Mouse (Mus musculus) intestine, postnatal 0 days (tissue): Measurements from ENCODE around the gene Csrp2. TPM values are rescaled to one million over a fixed set of nuclear protein-coding genes. Genes with fewer than 3 reads are reported as not detected.

ENCODE experiments used
- ATAC-seq: fragments of 200-750 bp; cut with Nextera tagmentation; 2 replicates; pipeline ENCODE4 v1.8.0; 2017; ENCODE audit warnings: mild to moderate bottlenecking, moderate TSS enrichment, moderate library complexity
- H3K27ac ChIP-seq: fragments of 300-500 bp; sonication (generic); 2 replicates; pipeline ENCODE4 v1.5.1; 2014; ENCODE audit warnings: mild to moderate bottlenecking, low read depth, low read length, moderate library complexity
- H3K27me3 ChIP-seq: fragments of 300-500 bp; sonication (generic); replicated peaks from 2 replicates; pipeline ENCODE4 v1.6.1; 2014; ENCODE audit warnings: low read length, mixed read lengths; ENCODE audit not compliant: control insufficient read depth, insufficient read depth
- H3K36me3 ChIP-seq: fragments of 300-500 bp; sonication (generic); 2 replicates; pipeline ENCODE4 v1.6.1; 2014; ENCODE audit warnings: mild to moderate bottlenecking, moderate library complexity; ENCODE audit not compliant: control insufficient read depth, insufficient read depth
- H3K4me1 ChIP-seq: fragments of 300-500 bp; sonication (generic); replicated peaks from 2 replicates; pipeline ENCODE4 v1.6.1; 2014; ENCODE audit warnings: antibody characterized with exemption, low read length, mixed read lengths; ENCODE audit not compliant: control insufficient read depth, insufficient read depth
- H3K4me2 ChIP-seq: fragments of 300-500 bp; sonication (generic); replicated peaks from 2 replicates; pipeline ENCODE4 v1.6.1; 2014; ENCODE audit warnings: low read depth, mild to moderate bottlenecking, moderate library complexity
- H3K4me3 ChIP-seq: fragments of 300-500 bp; sonication (generic); 2 replicates; pipeline ENCODE4 v1.5.1; 2014; ENCODE audit warnings: low read depth, low read length
- H3K9ac ChIP-seq: fragments of 300-500 bp; sonication (generic); 2 replicates; pipeline ENCODE4 v1.6.1; 2014; ENCODE audit warnings: mild to moderate bottlenecking, low read depth, low read length
- H3K9me3 ChIP-seq: fragments of 300-500 bp; sonication (generic); 2 replicates; pipeline ENCODE4 v1.6.1; 2016; ENCODE audit warnings: mixed run types; ENCODE audit not compliant: control insufficient read depth
- CTCF ChIP-seq: sonication (generic); IDR thresholded peaks from 2 replicates; pipeline ENCODE4 v1.5.1; 2016; ENCODE audit warnings: low read depth, mild to moderate bottlenecking, control low read depth, antibody characterized with exemption, moderate library complexity
- WGBS: fragments of 180-500 bp; shearing (Covaris S2); extraction: QIAGEN DNeasy Blood & Tissue Kit; methylation state at CpG from one replicate; pipeline ENCODE4 v1.1.7; 2014; 5-methylcytosine and 5-hydroxymethylcytosine counted together
- polyA plus RNA-seq: library from polyadenylated mRNA; unstranded; fragments of >200 nt; fragmentation: Nextera tagmentation; extraction: Ambion mirVana; gene quantifications from 2 replicates; pipeline ENCODE4 v1.2.1, GENCODE M21; 2015

The Csrp2 gene
- polyA plus RNA-seq, 1 experiment from 2014 or later: 102 TPM

DNA sequence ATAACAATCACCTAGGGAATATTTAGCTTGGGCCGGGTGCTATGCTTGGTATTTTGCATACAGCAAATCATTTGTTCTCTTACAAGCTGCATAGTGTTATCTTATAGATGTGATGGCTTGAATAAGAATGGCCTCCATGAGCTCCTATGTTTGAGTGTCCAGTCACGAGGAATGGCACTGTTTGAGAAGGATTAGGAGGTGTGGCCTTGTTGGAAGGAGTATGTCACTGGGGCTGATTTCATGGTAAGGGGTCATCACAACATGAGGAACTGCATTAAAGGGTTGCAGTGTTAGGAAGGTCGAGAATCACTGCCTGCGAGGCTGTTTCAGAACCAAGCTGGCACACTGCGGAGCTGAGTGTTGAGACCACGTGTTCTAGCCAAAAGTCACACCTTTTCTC lies 2.1 kb upstream of the Csrp2 start:
- WGBS: 98% methylated on average over 6 of the region's 6 CpGs
- peaks cover 10% of the 10 kb centered on the region for H3K4me1 ChIP-seq
- H3K4me2 ChIP-seq: no peak overlapping the region
- H3K27ac ChIP-seq: no peak overlapping the region
- ATAC-seq: no peak
- no peaks in the 10 kb centered on the region for H3K36me3 ChIP-seq
- TF ChIP-seq CTCF: no peak
- no peaks in the 10 kb centered on the region for H3K9me3 ChIP-seq
- H3K9ac ChIP-seq: no peak overlapping the region
- H3K27me3 ChIP-seq: no peaks in the 10 kb centered on the region
- H3K4me3 ChIP-seq: no peak overlapping the region

- peak overlapping the region; percentile 93 for H3K4me2 ChIP-seq
- peaks cover 13% of the 10 kb centered on the region for H3K4me1 ChIP-seq
- H3K9ac ChIP-seq: no peak overlapping the region
- no peak for ATAC-seq
- 23% methylated on average over 26 of the region's 26 CpGs for WGBS
- TF ChIP-seq CTCF: no peak
- no peaks in the 10 kb centered on the region for H3K9me3 ChIP-seq
- H3K27ac ChIP-seq: 0 out of 2 replicates have a peak overlapping the region, but pooled peaks have one; percentile 88
- no peaks in the 10 kb centered on the region for H3K36me3 ChIP-seq
- H3K4me3 ChIP-seq: peak overlapping the region; percentile 76
- no peaks in the 10 kb centered on the region for H3K27me3 ChIP-seq
Measured at GRCm38 (mm10) chr10:110918414-110919391, 886 bp upstream of the Csrp2 start.

DNA sequence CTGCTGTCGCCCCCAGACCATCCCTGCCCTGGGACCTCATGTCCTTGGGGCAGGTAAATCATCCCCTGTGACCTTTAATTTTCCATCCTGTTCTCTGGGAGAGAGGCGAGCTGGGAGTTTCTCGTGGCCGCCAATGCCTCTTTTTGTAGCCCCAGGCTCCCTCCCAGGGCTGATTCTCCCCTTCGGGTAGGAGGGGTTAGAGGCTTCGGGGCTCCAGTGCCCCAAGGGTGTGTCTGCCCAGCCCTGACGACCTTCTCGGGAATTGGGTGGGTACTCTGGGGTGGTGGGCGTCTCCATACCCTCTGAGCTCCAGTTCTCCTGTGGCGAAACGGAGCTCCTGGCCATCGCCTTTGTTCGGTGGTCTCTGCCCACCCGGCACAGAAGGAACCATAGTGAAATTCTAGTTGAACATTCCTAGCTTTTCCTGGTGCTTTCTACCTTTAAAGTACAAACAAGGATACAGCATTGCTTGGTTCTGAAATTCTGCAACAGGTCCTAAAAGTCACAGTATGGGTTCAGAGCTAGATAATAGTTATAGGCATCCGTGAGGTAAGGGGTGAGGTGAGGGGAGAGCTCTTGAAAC lies 870 bp downstream of the Csrp2 start:
- peak overlapping the region; percentile 88 for H3K27ac ChIP-seq
- WGBS: under 1% methylated on average over 15 of the region's 15 CpGs
- no peaks in the 10 kb centered on the region for H3K36me3 ChIP-seq
- H3K9me3 ChIP-seq: no peaks in the 10 kb centered on the region
- no peaks in the 10 kb centered on the region for H3K27me3 ChIP-seq
- TF ChIP-seq CTCF: no peak
- ATAC-seq: no peak; the same call in none of the 2 replicates
- peak overlapping the region; percentile 68 for H3K9ac ChIP-seq
- peak overlapping the region; percentile 93 for H3K4me2 ChIP-seq
- H3K4me3 ChIP-seq: peak overlapping the region; percentile 76
- H3K4me1 ChIP-seq: peaks cover 13% of the 10 kb centered on the region

DNA sequence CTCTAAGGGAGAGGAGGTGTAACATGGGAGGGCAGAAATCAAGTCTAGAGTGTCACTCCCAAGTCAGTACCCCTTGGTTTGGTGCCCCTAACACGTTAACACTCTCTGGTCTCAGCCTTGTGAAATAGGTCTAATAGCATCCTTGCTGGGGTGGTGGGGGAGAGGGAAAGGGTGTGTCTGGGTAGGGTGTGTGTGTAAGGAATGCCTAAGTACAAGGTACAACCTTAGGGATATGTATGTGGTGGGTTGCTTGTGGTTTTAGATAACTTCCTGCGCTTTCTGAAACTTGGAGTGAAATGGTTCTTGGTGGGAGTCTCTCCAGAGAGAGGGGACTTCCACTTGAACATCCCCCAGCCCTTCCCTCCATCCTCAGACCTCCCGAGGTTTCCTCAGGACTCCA lies 2.3 kb downstream of the Csrp2 start:
- H3K27ac ChIP-seq: peak overlapping the region; percentile 54; the same call in 1 of the 2 replicates
- peak overlapping the region; percentile 18; the same call in 1 of the 2 replicates for H3K9ac ChIP-seq

GRCm38 (mm10) chr10:110922612-110923011 lies 3.0 kb downstream of the Csrp2 start:
- Histone ChIP-seq H3K27ac (peak overlapping the region; percentile 54; the same call in 1 of the 2 replicates), H3K9ac (no peak overlapping the region), H3K4me3 (peak overlapping the region; percentile 9; the same call in 1 of the 2 replicates), H3K4me1 (peaks cover 26% of the 10 kb centered on the region), H3K9me3 (no peaks in the 10 kb centered on the region), H3K36me3 (no peaks in the 10 kb centered on the region), H3K27me3 (no peaks in the 10 kb centered on the region), H3K4me2 (peak overlapping the region; percentile 93)
- WGBS: 34% methylated on average over 9 of the region's 9 CpGs
- ATAC-seq: peak; percentile 51
- no peak for TF ChIP-seq CTCF

More for the DNA sequence above, 2.3 kb downstream of the Csrp2 start:
- Histone ChIP-seq H3K4me1 (peaks cover 20% of the 10 kb centered on the region), H3K9me3 (no peaks in the 10 kb centered on the region), H3K4me2 (peak overlapping the region; percentile 93), H3K36me3 (no peaks in the 10 kb centered on the region), H3K4me3 (no peak overlapping the region), H3K27me3 (no peaks in the 10 kb centered on the region)
- TF ChIP-seq CTCF: no peak
- WGBS: 36% methylated on average over 3 of the region's 3 CpGs
- peak; percentile 43 for ATAC-seq

- Histone ChIP-seq H3K27ac (no peak overlapping the region), H3K4me2 (peak overlapping the region; percentile 43; the same call in 1 of the 2 replicates), H3K4me3 (no peak overlapping the region), H3K27me3 (no peaks in the 10 kb centered on the region), H3K36me3 (no peaks in the 10 kb centered on the region), H3K9ac (no peak overlapping the region), H3K9me3 (no peaks in the 10 kb centered on the region), H3K4me1 (peaks cover 20% of the 10 kb centered on the region; the same call in 1 of the 2 replicates)
- WGBS: 22% methylated on average over 11 of the region's 11 CpGs
- peak; percentile 30 for TF ChIP-seq CTCF
- ATAC-seq: peak; percentile 77
Measured at GRCm38 (mm10) chr10:110927491-110927890, 7.9 kb downstream of the Csrp2 start.
